Mouse (Mus musculus) c-Kit-positive CD71-positive TER-119-negative erythroid progenitor cells, embryonic 14.5 days (primary cell): ENCODE results near the gene Gpr139.

Experiments used
- DNase-seq: peaks from one replicate; pipeline ENCODE4 v3.0.0-alpha.2; 2013; ENCODE audit warnings: low read depth

The Gpr139 gene

GRCm38 (mm10) chr7:119184341-119185143, at the start of gene Gpr139:
Gene Gpr139 (minus strand): TSS chr7:119184603.
- DNase-seq: no peak

DNA sequence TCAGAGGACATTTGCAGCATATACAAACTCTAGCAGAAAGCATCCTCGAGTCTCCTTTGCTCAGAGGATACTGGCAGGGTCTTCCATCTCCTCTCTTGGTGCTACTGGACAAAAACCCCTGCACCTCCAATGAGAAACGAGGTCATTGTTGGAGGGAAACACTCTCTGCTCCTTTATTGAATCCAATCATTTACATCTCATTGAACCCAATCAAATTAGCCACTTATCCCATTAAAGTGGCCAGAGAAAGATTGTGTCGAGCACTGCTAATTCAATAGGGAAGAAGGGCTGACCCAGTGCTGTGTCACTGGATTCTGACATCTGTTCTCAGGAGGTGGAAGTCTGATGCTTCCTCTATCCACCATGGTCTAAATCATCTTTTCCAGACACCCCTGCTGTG, 46.6 kb upstream of the Gpr139 start:
- no peak for DNase-seq

DNA sequence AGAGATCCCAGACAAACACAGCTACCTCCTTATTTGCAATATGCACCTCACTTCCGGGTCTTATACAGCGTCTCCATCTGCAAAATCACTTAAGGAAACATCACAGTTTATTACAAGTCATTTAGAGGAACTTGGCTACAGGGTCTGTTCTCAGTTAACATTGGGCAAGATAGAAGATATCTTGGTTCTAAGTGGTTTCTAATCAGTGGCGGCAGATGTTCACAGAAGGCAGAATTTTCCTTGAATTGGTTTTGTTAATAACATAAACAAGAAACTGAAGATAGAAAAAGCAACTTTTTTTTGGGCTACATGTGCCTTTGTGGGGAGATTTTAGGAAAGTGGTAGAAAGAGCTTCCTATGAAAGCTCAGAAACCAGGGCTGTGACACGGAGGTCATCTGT, 38.3 kb upstream of the Gpr139 start:
- no peak for DNase-seq

DNA sequence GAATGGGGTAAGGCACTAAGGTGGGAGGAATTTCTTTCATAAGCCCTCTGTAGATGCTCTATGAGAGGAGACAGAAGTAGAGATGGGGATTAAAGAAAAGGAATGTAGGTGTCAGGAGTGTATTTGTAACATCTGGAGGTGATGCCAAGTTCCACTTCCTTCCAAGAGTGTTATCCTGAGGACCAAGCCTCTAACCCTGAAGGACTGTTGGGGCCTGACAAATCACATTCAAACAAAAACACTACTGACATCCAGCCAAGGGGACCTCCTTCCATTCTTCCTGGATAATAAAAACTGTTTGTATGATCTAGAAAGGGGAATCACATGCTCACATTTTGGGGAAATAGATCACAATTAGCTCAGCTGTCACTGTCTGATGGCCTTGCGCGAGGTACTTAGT, 34.7 kb upstream of the Gpr139 start:
- DNase-seq: no peak

DNA sequence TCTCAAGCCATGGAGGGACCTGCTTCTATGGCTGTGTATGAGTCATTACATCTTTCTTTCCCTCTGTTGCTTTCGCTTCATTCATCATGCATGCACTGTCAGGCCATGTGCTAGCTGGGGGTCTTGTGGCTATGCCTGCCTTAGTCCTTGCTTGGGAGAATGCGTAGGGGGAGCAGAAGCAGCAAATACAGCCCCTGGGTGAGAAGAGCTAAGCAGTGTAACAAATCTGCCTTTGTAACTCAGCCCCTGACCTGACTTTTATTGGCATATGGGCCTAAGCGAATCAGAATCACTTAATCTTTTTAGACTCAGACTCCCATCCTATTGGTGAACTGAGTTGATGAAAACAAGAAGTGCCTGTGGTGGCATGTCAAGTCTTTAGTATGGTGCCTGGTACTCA, 22.8 kb upstream of the Gpr139 start:
- no peak for DNase-seq

- peak; percentile 24 for DNase-seq
Observed at GRCm38 (mm10) chr7:119186374-119186773, 2.0 kb upstream of the Gpr139 start.

- no peak for DNase-seq
Observed at GRCm38 (mm10) chr7:119185181-119185940, 958 bp upstream of the Gpr139 start.

GRCm38 (mm10) chr7:119181053-119181452, 3.4 kb downstream of the Gpr139 start:
- DNase-seq: no peak

- DNase-seq: no peak
Observed at GRCm38 (mm10) chr7:119160015-119160414, 24.4 kb downstream of the Gpr139 start.

- peak; percentile 3 for DNase-seq
Observed at GRCm38 (mm10) chr7:119111771-119112170, 72.6 kb downstream of the Gpr139 start.

- DNase-seq: no peak
Observed at GRCm38 (mm10) chr7:119105878-119106277, 78.5 kb downstream of the Gpr139 start.

GRCm38 (mm10) chr7:119096583-119096982, 87.8 kb downstream of the Gpr139 start:
- no peak for DNase-seq
